Mouse (Mus musculus): ENCODE data around the gene St6gal1.

Gene St6gal1

DNA sequence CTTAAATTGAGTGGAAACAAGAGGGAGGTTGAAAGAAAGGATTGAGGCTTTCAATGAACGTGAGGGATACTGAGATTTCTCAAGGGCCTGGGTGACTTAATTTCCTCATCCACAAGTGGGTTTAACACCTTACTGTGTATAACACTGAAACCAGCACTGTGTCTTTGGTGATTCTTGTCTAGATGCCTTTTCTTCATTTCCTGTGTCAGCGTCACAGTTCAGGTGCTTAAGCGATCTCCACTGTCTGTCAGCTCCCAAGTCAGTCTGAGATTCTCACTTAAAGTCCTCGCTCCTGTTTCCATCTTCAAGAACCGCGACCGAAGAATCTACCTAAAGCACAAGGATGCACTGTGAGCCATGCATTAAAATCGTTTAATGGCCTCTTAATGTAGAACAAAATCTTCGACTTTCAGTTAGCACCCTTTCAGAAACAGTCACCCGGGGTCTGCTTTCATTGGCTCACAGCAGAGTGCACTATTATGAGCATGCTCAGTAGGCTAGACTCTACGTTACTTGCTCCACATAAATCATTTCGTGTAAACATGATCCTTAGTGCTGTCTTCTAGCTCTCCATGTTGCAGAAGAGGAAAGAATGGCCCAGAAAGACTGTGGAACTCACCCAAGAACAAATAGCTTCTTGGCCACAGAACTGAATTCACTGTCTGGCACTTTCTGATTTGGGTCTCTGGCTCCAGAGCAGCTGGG, 1.2 kb upstream of the St6gal1 start:
- no peak for DNase-seq (ENCODE audit: low read depth in 1 of 2, low spot score in 2 of 2)

DNA sequence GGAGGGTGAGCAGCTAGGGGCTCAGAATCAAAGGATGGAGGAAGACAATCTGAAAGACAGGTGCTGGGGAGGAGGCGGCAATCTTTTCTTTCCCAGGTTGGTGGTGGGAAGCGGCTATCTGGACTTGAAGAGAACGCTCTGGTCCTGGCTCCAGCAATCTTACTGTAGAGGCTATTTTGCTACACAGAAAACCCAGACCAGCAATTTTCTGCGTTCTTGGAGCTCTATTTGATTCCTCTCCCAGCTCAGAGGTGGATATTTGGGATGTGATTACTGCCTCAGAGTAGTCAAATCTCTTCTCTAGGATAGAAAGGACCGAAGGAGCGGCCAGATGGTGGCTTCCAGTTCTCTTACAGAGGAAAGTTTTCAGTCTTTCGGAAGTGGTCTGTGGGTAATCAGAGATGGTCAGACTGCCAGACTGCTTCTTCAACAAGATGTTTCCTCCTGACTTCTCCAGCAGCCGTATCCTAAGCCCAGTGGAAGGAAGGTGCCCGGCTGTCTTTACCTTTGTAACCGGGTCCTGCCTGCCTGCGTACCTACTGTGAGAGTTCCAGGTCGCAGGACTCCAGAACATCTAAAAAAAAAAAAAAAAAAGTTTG, 570 bp upstream of the St6gal1 start:
- no peak for DNase-seq (ENCODE audit: low read depth in 1 of 2, low spot score in 2 of 2)

- DNase-seq (ENCODE audit: low read depth in 1 of 2, low spot score in 2 of 2), result no peak
Measured at GRCm38 (mm10) chr16:23225069-23225721, 655 bp downstream of the St6gal1 start.

- DNase-seq (ENCODE audit: low read depth in 1 of 2, low spot score in 2 of 2), result no peak
Measured at GRCm38 (mm10) chr16:23225821-23226600, 1.5 kb downstream of the St6gal1 start.

- DNase-seq (ENCODE audit: low read depth in 1 of 2, low spot score in 2 of 2), result no peak
Measured at GRCm38 (mm10) chr16:23226601-23227351, 2.2 kb downstream of the St6gal1 start.

- DNase-seq (ENCODE audit: low read depth in 1 of 2, low spot score in 2 of 2), result no peak
Measured at GRCm38 (mm10) chr16:23227851-23228250, 3.3 kb downstream of the St6gal1 start.

GRCm38 (mm10) chr16:23228486-23228885, 3.9 kb downstream of the St6gal1 start:
- DNase-seq (ENCODE audit: low read depth in 1 of 2, low spot score in 2 of 2), result no peak

DNA sequence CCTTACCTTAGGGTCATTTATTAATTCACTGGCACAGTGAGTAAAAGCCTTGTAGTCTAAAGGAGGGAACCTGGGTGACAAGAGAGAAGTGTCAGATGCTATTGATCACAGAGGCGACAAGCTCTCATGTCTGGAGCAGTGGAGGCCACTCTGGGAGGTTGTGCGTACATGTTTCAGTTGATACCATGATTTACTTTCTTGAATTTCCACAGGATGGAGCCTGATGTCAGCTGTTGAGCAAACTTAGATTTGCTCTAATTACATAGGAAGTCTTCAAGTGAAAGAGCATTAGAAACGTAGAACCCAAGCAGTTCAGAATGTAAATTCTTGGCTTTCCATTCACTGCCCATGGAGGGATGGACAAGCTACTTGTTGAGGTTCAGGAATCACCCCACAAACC, 5.4 kb downstream of the St6gal1 start:
- no peak for DNase-seq (ENCODE audit: low read depth in 1 of 2, low spot score in 2 of 2)

- DNase-seq (ENCODE audit: low read depth in 1 of 2, low spot score in 2 of 2), result no peak
Measured at GRCm38 (mm10) chr16:23231168-23231567, 6.6 kb downstream of the St6gal1 start.

- no peak for DNase-seq (ENCODE audit: low read depth in 1 of 2, low spot score in 2 of 2)
Measured at GRCm38 (mm10) chr16:23232691-23233090, 8.2 kb downstream of the St6gal1 start.

DNA sequence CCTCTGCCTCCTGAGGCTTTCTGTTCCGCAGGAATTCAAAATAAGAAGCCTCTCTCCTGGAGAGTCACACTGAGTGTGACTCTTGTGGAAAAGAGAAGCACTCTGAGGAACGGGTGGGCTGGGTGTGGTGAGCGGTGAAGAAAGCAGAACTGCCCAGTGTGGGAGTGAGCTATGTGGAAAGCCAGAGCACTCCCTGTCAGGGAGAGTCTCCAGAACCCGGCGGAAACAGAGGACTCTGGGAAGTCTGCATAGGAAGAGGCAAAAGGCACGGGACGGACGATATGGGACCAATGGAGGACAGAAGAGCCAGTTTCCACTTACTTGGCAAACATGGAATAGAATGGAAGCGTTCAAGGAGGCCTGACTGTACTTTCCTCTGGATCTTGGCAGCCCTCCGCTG, 9.0 kb downstream of the St6gal1 start:
- peak; percentile 70 to 72 for DNase-seq (ENCODE audit: low read depth in 1 of 2, low spot score in 2 of 2)

- DNase-seq (ENCODE audit: low read depth in 1 of 2, low spot score in 2 of 2), result no peak
Measured at GRCm38 (mm10) chr16:23234557-23234956, 10.0 kb downstream of the St6gal1 start.

DNA sequence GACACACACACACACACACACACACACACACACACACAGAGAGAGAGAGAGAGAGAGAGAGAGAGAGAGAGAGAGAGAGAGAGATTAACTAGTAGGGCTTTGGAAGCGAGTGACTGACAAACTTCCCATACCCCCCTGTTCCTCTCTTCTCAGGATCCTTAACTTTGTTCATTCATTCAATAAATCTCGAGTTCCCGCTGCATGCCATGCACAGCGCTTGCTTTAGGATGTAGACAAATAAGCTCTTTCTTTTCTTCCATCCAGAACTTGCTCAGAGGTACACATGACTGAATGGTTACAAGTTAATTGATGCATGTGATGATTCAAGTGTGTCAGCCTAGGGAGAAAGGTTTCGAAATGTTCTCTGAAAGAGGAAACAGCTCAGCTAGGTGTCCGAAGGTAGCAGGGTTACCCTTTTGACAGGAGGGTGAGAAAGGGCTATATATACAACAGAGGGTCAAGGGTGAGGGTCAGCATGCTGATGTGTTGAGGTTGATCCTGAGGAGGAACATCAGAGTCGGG, 10.7 kb downstream of the St6gal1 start:
- DNase-seq (ENCODE audit: low read depth in 1 of 2, low spot score in 2 of 2), result no peak

DNA sequence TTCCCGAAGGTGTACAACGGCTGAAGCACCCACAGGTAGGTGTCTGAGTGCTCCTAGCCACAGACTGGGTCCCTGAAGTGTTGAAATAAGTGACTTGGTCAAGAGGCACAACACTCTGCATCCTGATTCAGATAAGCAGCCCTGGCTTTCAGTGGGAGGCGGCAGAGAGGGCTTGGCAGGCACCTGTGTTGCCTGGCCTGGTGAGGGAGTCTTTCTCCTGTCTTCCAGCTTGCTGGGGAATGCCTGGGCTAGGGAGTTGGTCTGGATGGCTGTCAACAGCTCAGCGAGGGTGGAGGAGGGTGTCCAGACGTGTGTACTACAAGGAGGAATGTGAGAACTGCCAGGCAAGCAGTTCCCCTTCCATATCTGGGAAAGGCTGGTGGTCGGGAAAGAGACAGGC, 15.0 kb downstream of the St6gal1 start:
- no peak for DNase-seq (ENCODE audit: low read depth in 1 of 2, low spot score in 2 of 2)

- DNase-seq (ENCODE audit: low read depth in 1 of 2, low spot score in 2 of 2), result no peak
Measured at GRCm38 (mm10) chr16:23240049-23240949, 15.8 kb downstream of the St6gal1 start.

- DNase-seq (ENCODE audit: low read depth in 1 of 2, low spot score in 2 of 2), result no peak
Measured at GRCm38 (mm10) chr16:23240950-23241259, 16.4 kb downstream of the St6gal1 start.

GRCm38 (mm10) chr16:23243726-23244425, 19.3 kb downstream of the St6gal1 start:
- no peak for DNase-seq (ENCODE audit: low read depth in 1 of 2, low spot score in 2 of 2)

- DNase-seq (ENCODE audit: low read depth in 1 of 2, low spot score in 2 of 2), result no peak
Measured at GRCm38 (mm10) chr16:23244486-23244885, 19.9 kb downstream of the St6gal1 start.

GRCm38 (mm10) chr16:23249285-23249684, 24.7 kb downstream of the St6gal1 start:
- no peak for DNase-seq (ENCODE audit: low read depth in 1 of 2, low spot score in 2 of 2)
